17 mouse cellular contexts compared by ENCODE assay signal in the genomic region with DNA sequence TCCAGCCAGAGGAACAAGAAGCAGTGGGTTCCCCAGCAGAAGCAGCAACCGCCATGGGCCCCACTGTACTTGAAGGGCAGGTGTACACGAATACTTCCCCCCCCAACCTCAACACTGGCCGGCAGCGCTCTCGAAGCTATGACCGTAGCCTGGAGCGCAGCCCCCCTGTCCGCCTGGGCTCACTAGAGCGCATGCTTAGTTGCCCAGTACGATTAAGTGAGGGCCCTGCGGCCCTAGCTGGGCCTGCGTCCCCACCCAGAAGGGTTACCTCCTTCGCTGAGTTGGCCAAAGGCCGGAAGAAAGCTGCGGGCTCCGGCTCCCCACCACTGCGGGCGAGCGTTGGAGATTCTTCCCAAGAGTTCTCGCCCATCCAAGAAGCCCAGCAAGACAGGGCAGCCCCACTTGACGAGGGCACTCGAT. TPM values are rescaled to one million over a fixed set of nuclear protein-coding genes. Genes with fewer than 3 reads are reported as not detected.
"Had no signal": no experiment of that assay in that cellular context is flagged by ENCODE, and none has a peak within 500 bp of the region (broad histone marks: within the 10 kb centered on the region; RNA-seq: fewer than 3 reads in every experiment).

No protein-coding gene starts in this region.

- H3K27me3 ChIP-seq: midbrain, embryonic 15.5 days; neural tube, embryonic 13.5 days had no signal

- H3K9me3 ChIP-seq: limb, embryonic 10.5 days; midbrain, embryonic 10.5 days; midbrain, embryonic 15.5 days; neural tube, embryonic 13.5 days had no signal

- H3K4me3 ChIP-seq: layer of hippocampus, adult 2 months; limb, embryonic 10.5 days; midbrain, embryonic 10.5 days; midbrain, embryonic 15.5 days; neural tube, embryonic 13.5 days had no signal

- H3K27ac ChIP-seq: layer of hippocampus, adult 2 months; limb, embryonic 10.5 days; midbrain, embryonic 10.5 days; midbrain, embryonic 15.5 days; neural tube, embryonic 13.5 days had no signal

- H3K4me2 ChIP-seq: liver, embryonic 11.5 days; midbrain, embryonic 15.5 days; neural tube, embryonic 13.5 days had no signal

- ATAC-seq: midbrain, embryonic 15.5 days had no signal

- H3K9ac ChIP-seq: midbrain, embryonic 15.5 days; neural tube, embryonic 13.5 days had no signal

- DNase-seq: kidney, adult 8-10 months; kidney, postnatal 4 days; lung, postnatal 4 days; retina, postnatal 1 day; right cerebral cortex, postnatal 4 days; spleen, adult 18-20 months; thymus, adult 18-20 months; thymus, postnatal 14 days had no signal

RNA-seq across cellular contexts. Expression of a gene that starts 12.9 kb away (rescaled TPM):
- total RNA-seq: megakaryocyte, adult 5-6 weeks had no signal
- polyA plus RNA-seq: liver, embryonic 11.5 days; liver, embryonic 16.5 days had no signal

RNA-seq across cellular contexts. Expression of a gene that starts 38.3 kb away (rescaled TPM):
- total RNA-seq: layer of hippocampus, adult 2 months; layer of hippocampus, postnatal 14 days had no signal
